Mouse (Mus musculus) intestine, postnatal 0 days (tissue): ENCODE data around the gene Mtx3. TPM values are rescaled to one million over a fixed set of nuclear protein-coding genes. Genes with fewer than 3 reads are reported as not detected.

Experiments
- ATAC-seq: fragments of 200-750 bp; cut with Nextera tagmentation; 2 replicates; pipeline ENCODE4 v1.8.0; 2017; ENCODE audit warnings: mild to moderate bottlenecking, moderate TSS enrichment, moderate library complexity
- H3K27ac ChIP-seq: fragments of 300-500 bp; sonication (generic); 2 replicates; pipeline ENCODE4 v1.5.1; 2014; ENCODE audit warnings: mild to moderate bottlenecking, low read depth, low read length, moderate library complexity
- H3K27me3 ChIP-seq: fragments of 300-500 bp; sonication (generic); replicated peaks from 2 replicates; pipeline ENCODE4 v1.6.1; 2014; ENCODE audit warnings: low read length, mixed read lengths; ENCODE audit not compliant: control insufficient read depth, insufficient read depth
- H3K36me3 ChIP-seq: fragments of 300-500 bp; sonication (generic); 2 replicates; pipeline ENCODE4 v1.6.1; 2014; ENCODE audit warnings: mild to moderate bottlenecking, moderate library complexity; ENCODE audit not compliant: control insufficient read depth, insufficient read depth
- H3K4me1 ChIP-seq: fragments of 300-500 bp; sonication (generic); replicated peaks from 2 replicates; pipeline ENCODE4 v1.6.1; 2014; ENCODE audit warnings: antibody characterized with exemption, low read length, mixed read lengths; ENCODE audit not compliant: control insufficient read depth, insufficient read depth
- H3K4me2 ChIP-seq: fragments of 300-500 bp; sonication (generic); replicated peaks from 2 replicates; pipeline ENCODE4 v1.6.1; 2014; ENCODE audit warnings: low read depth, mild to moderate bottlenecking, moderate library complexity
- H3K4me3 ChIP-seq: fragments of 300-500 bp; sonication (generic); 2 replicates; pipeline ENCODE4 v1.5.1; 2014; ENCODE audit warnings: low read depth, low read length
- H3K9ac ChIP-seq: fragments of 300-500 bp; sonication (generic); 2 replicates; pipeline ENCODE4 v1.6.1; 2014; ENCODE audit warnings: mild to moderate bottlenecking, low read depth, low read length
- H3K9me3 ChIP-seq: fragments of 300-500 bp; sonication (generic); 2 replicates; pipeline ENCODE4 v1.6.1; 2016; ENCODE audit warnings: mixed run types; ENCODE audit not compliant: control insufficient read depth
- CTCF ChIP-seq: sonication (generic); IDR thresholded peaks from 2 replicates; pipeline ENCODE4 v1.5.1; 2016; ENCODE audit warnings: low read depth, mild to moderate bottlenecking, control low read depth, antibody characterized with exemption, moderate library complexity
- WGBS: fragments of 180-500 bp; shearing (Covaris S2); extraction: QIAGEN DNeasy Blood & Tissue Kit; methylation state at CpG from one replicate; pipeline ENCODE4 v1.1.7; 2014; 5-methylcytosine and 5-hydroxymethylcytosine counted together
- polyA plus RNA-seq: library from polyadenylated mRNA; unstranded; fragments of >200 nt; fragmentation: Nextera tagmentation; extraction: Ambion mirVana; gene quantifications from 2 replicates; pipeline ENCODE4 v1.2.1, GENCODE M21; 2015

Gene Mtx3
- polyA plus RNA-seq, 1 experiment from 2014 or later = 2.1 TPM

GRCm38 (mm10) chr13:92816329-92816728 is 28.2 kb upstream of the Mtx3 start:
- no peaks in the 10 kb centered on the region for H3K27me3 ChIP-seq
- no peak for TF ChIP-seq CTCF
- H3K9ac ChIP-seq = no peak overlapping the region
- no peak overlapping the region for H3K4me2 ChIP-seq
- H3K4me3 ChIP-seq = no peak overlapping the region
- no peaks in the 10 kb centered on the region for H3K36me3 ChIP-seq
- H3K9me3 ChIP-seq = no peaks in the 10 kb centered on the region
- no peak for ATAC-seq
- no peaks in the 10 kb centered on the region for H3K4me1 ChIP-seq
- no peak overlapping the region for H3K27ac ChIP-seq
- WGBS = 84% methylated on average over 5 of the region's 5 CpGs

GRCm38 (mm10) chr13:92817357-92817756 is 27.2 kb upstream of the Mtx3 start:
- no peaks in the 10 kb centered on the region for H3K27me3 ChIP-seq
- no peak for ATAC-seq
- H3K4me1 ChIP-seq = no peaks in the 10 kb centered on the region
- no peak overlapping the region for H3K27ac ChIP-seq
- H3K36me3 ChIP-seq = no peaks in the 10 kb centered on the region
- WGBS = 53% methylated on average over 3 of the region's 3 CpGs
- TF ChIP-seq CTCF = no peak
- no peaks in the 10 kb centered on the region for H3K9me3 ChIP-seq
- no peak overlapping the region for H3K4me2 ChIP-seq
- H3K9ac ChIP-seq = no peak overlapping the region
- no peak overlapping the region for H3K4me3 ChIP-seq

DNA sequence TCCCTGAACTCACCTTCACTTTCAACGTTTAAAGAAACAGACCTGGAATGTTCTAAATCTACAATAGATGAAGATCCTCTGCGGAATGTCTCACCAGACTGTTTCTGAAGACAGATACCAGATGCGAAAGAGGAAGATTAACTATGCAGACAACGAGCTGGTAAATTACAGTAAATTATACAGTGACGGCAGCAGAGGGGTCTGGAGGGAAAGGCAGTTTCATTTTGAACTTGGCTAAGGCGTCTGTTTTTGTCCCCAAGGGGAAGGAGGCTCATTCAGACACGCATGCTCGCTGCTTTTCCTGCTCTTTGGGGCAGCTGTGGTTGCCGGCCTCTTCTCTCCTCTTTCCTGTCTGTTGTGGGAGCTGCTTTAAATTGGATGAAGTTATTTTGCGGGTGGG is 15.7 kb upstream of the Mtx3 start:
- TF ChIP-seq CTCF = no peak
- Histone ChIP-seq H3K4me3 (no peak overlapping the region), H3K9ac (no peak overlapping the region), H3K36me3 (no peaks in the 10 kb centered on the region), H3K27me3 (no peaks in the 10 kb centered on the region), H3K27ac (no peak overlapping the region), H3K9me3 (no peaks in the 10 kb centered on the region), H3K4me2 (peak overlapping the region; percentile 38; the same call in 1 of the 2 replicates), H3K4me1 (no peaks in the 10 kb centered on the region)
- WGBS = 47% methylated on average over 10 of the region's 10 CpGs
- ATAC-seq = no peak

DNA sequence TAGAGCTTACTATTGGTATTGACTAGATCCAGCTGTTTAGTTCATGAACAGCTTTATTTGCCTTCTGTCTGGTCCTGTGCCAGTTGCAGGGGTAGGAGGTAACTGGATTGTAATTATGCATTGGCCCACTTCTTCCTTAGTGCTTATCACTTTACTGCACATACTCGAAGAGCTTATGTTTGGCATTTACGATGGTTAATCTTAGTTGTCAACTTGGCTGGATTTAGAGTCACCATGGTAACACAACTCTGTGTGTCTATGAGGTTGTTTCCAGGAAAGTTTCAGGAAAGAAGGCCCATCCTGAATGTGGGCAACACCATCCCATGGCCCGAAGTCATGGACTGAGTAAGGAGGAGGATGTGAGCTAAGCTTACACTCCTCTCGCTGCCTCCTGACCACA is 11.4 kb upstream of the Mtx3 start:
- WGBS = 55% methylated on average over 4 of the region's 4 CpGs
- no peak for TF ChIP-seq CTCF

GRCm38 (mm10) chr13:92846438-92846837 is 1.9 kb downstream of the Mtx3 start:
- 32% methylated on average over 4 of the region's 4 CpGs for WGBS
- H3K27ac ChIP-seq = no peak overlapping the region
- ATAC-seq = peak; percentile 50; the same call in 1 of the 2 replicates

More for the DNA sequence above, 11.4 kb upstream of the Mtx3 start:
- Histone ChIP-seq H3K27me3 (no peaks in the 10 kb centered on the region), H3K4me1 (no peaks in the 10 kb centered on the region), H3K27ac (no peak overlapping the region), H3K4me2 (no peak overlapping the region), H3K4me3 (no peak overlapping the region), H3K36me3 (no peaks in the 10 kb centered on the region), H3K9ac (no peak overlapping the region), H3K9me3 (no peaks in the 10 kb centered on the region)
- no peak for ATAC-seq

GRCm38 (mm10) chr13:92847336-92847735 is 2.8 kb downstream of the Mtx3 start:
- H3K4me3 ChIP-seq = no peak overlapping the region
- no peaks in the 10 kb centered on the region for H3K27me3 ChIP-seq
- H3K4me2 ChIP-seq = no peak overlapping the region
- no peak overlapping the region for H3K27ac ChIP-seq
- peaks cover 53% of the 10 kb centered on the region for H3K36me3 ChIP-seq
- no peak for TF ChIP-seq CTCF
- no peaks in the 10 kb centered on the region for H3K4me1 ChIP-seq
- ATAC-seq = no peak
- 91% methylated on average over 7 of the region's 7 CpGs for WGBS
- no peaks in the 10 kb centered on the region for H3K9me3 ChIP-seq
- no peak overlapping the region for H3K9ac ChIP-seq

More at GRCm38 (mm10) chr13:92846438-92846837, 1.9 kb downstream of the Mtx3 start:
- peak overlapping the region; percentile 25 for H3K4me2 ChIP-seq
- TF ChIP-seq CTCF = no peak
- no peak overlapping the region for H3K4me3 ChIP-seq
- H3K27me3 ChIP-seq = no peaks in the 10 kb centered on the region
- H3K36me3 ChIP-seq = peaks cover 45% of the 10 kb centered on the region
- no peaks in the 10 kb centered on the region for H3K4me1 ChIP-seq
- no peak overlapping the region for H3K9ac ChIP-seq
- no peaks in the 10 kb centered on the region for H3K9me3 ChIP-seq

DNA sequence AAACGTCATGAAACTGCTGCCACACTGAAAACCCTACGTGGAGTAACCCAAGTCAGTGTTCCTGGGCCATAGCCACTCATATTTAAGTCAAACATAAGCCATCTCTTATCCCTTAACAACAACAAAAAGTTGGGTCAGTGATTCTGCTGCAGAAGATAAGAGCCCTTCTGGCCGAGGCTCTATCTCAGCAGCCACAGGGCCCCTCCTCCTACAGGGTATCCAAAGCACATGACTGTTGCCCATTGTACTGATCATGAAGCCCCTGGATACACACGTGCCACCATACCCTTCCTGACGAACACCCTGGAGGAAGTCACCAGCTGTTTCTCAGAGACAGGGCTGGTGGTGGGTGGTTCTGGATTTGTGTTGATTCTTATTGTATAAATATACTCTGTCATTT is 3.4 kb downstream of the Mtx3 start:
- Histone ChIP-seq H3K27me3 (no peaks in the 10 kb centered on the region), H3K27ac (no peak overlapping the region), H3K4me3 (no peak overlapping the region), H3K36me3 (peaks cover 59% of the 10 kb centered on the region), H3K4me2 (no peak overlapping the region), H3K9me3 (no peaks in the 10 kb centered on the region), H3K9ac (no peak overlapping the region), H3K4me1 (no peaks in the 10 kb centered on the region)
- ATAC-seq = no peak
- TF ChIP-seq CTCF = no peak
- WGBS = 65% methylated on average over 5 of the region's 5 CpGs
